Mouse (Mus musculus): ENCODE measurements at regions not wholly inside any gene's neighbourhood (a gene's known extent, or its start where the extent isn't known, plus 50 kb on each side); places are given as distances from the start of the nearest gene placed in this dataset.
"Not testable (repeated sequence)": the region's sequence is repeated elsewhere in the genome, so short reads cannot be mapped to it uniquely, and the experiment has no call there.

DNA sequence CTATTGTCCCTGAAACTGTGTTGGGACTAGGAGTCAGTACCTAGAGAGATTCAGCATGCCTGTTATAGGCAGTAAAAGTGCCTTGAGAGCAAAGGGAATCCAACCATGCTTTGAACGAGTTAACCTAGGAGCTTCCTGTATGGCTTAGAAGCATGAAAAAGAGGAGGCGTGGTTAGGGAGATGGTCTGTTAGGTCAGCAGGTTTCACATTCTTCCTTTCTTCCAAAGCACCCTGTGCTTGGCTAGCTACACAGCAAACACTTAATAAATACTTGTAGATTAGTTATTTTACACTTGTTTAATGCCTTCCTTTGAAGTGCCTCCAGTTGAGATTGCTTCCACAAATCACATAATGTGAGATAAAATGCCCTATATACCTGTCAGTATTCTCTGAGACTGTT lies 284.9 kb upstream of the Adgra3 start:
- no peak for DNase-seq

DNA sequence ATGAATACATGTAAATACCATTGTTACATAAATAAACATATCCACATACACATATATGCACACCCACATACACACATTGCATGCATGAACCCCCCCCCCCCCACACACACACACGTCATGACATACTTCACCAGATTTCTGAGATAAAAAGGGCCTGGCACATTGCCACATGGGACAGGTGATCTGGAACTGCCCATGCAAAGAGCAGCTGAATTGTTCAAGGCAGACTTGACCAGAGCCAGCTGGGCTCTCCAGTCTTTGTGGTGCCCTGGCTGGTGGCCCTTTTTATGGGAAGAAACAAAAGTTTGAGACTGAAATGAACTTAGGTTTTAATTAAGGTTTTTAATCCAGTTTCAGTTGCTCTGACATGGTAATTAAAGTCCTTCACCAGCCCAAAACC lies 250.7 kb upstream of the Adgra3 start:
- no peak for DNase-seq

DNA sequence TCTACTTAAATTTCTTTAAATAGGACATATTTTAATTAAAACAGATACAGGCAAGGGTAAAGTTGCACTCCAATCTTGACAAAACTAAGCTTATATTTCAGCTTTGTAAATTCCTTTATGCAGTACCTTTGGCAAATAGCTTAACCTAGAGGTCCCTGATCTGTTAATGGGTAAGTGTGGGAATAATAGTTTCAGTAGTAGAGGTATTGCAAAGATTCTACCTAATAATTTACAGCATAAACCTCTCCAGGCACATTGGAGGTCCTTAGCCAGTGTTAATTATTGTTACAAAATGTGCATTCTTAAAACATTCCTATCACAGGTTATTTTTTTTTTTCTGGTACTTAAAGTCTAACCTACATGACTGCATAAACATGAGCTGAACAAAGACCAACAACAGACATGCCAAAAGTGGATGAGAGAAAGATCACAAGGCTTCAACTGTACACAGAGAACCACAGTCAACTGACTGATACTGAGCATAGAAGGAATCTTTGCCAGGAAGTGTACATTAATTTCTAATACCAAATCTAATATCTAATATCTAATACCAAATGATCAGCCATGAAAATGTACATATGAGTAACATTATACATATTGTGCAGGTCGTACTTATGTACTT lies 245.2 kb upstream of the Adgra3 start:
- no peak for DNase-seq

DNA sequence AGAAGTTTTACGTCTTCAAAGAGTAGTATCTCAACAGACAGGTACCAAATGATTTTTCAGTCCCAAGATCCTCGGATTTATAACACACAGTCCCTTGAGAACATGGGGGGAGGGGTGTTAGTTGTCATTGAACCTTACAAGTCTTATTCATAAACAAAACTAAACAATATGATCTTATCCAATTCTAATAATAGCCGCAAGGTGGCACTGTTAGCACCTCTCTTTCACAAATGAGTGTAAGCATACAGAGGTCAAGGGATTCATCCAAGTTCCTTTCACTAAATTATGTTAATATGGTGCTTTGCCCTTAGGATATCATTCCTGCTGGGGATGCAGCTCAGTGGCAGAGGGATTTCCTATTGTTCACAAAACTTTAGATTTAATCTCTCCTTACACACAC lies 235.0 kb upstream of the Adgra3 start:
- DNase-seq = no peak

DNA sequence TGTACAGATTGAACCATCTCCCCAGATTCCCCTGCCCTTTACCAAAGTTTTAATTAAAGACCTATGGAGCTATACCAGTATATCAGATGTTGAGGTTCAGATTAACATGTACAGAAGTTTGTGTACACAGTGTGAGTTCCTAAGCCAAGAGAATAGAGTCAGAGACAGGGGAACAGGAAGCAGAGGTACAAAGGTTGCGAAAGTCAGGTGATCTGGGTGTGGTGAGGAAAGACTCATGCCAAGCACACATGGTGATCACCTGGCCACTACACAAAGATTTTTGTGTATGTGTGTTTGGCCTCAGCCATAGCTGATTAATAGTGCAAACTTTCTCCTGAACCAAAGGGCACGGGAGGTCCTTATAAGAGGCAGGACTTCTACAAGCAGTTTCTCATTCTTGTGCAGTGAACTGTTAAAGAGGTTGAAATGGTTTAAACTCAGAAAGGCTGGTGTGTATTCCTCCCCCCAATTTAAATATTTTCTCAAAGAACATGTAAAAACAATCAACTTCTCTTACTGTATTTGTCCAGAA lies 232.1 kb upstream of the Adgra3 start:
- no peak for DNase-seq

DNA sequence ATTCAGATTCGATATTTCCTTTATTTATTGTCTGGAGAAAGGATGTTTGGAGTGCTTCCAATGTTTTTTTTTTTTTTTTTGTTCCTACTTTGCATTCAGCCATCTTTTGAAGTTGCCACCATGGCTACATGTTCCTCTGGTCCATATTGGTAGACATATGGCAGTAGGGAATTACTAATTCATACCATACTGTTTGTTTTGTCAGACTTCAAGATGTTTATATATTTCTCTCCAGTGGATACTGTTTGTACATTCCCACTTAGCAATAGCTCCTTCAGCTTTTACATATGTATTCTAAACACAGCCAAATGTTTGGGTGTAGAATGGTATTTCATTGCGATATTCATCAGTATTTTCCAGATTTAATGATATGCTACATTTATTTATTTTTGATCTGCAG lies 201.6 kb upstream of the Adgra3 start:
- DNase-seq = no peak

DNA sequence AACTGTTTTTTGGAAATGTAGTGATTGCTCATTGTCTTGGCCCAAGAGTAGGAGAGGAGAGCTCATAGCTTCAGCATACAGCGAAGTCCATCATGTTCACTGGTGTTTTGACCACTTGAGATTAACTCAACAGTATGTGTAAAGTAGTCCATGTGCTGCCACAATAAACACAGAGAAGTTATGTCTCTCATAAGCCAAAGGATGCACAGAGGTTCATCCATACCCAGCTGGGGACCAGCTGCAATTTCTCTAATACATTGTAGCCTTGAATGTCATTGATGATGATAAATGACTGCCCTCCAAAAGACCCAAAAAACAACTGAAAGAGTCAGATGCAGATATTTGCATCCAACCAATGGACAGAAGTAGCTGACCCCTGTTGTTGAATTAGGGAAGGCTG lies 199.2 kb upstream of the Adgra3 start:
- no peak for DNase-seq

DNA sequence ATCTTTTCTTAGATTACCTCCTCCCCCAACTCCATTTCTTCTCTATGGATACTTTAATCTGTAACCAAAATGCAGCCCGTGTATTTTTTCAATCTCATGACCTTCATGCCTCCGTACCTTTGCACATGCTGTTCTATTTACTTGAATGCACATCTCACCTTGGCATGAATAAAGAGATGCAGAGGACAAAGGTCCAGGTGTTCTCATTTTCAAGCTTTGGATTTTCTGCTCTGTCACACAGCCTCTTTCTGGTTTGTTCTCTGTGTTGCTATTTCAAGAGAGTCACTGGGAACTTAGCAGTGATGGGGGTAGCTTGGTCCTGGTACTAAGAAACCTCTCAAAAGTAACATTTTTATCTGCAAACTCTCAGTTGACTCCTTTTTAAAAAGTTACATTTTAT lies 175.3 kb upstream of the Adgra3 start:
- DNase-seq = no peak

DNA sequence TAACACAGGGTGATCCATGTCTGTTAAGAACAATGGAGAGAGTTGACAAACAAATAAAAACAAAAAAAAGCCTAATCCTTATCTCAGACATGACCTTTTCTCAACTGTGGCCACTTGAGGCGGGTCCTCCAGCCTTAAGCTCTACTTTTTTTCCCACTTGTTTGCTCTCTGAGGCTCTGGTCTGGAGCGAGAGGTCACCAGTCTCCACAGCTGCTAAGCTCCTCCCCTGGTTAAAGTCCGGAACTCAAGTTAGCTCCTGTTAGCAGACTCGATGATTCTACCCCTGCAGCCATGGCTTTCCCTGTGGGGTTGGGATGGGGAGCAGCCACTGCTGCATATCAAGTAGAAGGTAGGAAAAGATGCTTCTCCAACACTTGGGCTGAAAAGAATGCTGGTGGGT lies 158.2 kb upstream of the Adgra3 start:
- no peak for DNase-seq

DNA sequence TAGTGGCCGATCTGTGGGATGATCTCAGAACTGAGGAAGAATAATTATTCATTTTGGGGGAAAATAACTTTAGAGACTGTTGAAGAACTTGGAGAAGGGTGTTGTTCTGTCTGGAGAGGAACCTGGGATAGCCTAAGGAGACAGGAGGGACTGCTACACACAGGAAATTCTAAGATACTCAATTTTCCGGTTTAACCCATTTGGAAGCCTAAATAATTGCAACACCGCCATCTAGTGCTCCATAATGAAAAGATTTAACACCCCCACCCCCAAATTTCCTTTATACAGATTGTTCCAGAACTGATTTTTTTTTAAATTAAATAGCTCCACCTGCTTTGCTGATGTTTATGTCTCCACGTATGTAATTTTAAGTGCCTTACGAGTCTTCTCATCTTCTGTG lies 157.2 kb upstream of the Adgra3 start:
- no peak for DNase-seq

DNA sequence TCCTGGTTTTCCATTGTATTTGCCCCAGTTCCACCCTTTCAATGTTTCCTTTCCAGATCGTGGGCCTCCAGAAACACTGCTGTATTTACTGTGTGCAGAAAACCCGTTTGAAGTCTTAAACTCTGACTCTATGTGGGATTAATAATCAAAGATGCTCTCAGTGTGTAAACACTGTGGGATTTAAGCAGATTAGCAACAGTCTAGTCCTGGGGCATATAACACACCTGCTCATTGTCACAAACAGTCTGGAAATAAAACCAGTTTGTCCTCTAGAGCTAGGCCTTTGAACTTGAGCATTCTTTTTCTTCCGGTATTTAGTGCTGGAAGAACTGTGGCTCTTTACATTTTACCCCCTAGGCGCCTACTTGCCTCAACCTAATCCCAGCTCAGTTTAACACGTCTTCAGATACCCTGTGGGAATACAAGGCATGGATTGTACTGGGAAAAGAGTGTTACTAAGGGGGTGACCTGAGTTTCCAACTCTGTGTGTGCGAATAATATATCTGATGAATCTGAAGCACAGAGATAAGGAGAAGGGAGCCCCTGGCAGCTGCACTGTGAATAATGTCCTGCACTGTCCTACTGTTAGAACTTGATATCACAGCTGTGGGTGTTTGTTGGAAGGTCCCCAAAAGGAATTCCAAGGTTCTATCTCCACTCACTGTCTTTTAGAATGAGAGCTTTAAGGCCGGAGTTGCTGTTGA lies 143.7 kb upstream of the Adgra3 start:
- DNase-seq = no peak

DNA sequence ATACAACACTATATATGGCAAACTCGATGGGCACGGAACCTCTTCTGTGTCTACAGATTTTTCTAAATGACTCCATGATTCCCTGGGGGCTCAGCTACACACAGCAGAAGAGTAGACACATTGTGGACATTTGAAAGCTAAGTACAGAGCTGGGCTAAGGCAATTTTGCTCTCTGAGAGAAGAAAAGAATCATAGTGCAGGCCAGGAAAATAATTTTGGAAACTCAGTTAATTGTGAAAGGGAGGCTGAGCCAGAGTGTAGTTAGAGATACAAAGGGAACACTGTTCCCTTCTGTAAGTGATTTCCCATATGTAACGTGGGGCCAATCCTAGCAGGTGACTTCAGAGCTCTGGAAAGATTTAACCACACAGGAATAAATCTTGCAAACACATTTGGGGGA lies 137.6 kb upstream of the Adgra3 start:
- no peak for DNase-seq

DNA sequence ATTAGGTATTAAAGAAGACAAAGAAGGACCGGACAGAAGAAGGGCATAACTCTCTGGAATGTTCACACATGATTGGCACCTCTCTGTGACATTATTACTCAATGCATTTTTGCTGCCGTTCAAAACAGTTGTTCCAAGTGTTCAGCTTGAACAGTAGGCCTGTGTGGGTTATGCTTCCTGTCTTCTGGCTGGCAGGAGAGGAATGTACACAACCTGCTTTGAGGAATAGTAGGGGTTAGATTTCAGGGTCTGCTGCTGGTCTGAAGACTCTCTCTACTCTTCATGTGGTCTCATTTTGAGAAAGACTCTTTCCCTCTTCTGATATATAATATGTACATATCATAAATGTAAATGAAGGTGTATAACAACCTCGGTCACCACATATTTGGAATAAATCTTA lies 137.2 kb upstream of the Adgra3 start:
- DNase-seq = no peak

DNA sequence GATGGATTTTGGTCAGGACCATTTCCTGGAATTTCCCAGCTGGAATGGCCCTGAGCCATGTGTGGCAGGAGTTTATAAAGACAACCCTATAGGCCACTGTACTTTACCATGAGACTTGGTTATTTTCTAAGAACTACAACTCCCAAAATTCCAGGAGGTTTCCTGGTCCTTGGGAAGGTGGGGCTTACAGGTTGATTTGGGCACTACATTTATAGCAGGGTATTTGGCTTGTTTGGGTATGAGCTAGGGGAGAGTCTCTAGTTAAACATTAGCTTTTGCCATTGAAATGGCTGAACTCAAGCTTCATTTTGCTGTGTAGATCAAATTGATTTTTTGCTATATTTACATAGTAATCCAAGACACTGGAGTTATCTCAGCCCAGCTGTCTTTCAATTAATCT lies 130.6 kb upstream of the Adgra3 start:
- no peak for DNase-seq

DNA sequence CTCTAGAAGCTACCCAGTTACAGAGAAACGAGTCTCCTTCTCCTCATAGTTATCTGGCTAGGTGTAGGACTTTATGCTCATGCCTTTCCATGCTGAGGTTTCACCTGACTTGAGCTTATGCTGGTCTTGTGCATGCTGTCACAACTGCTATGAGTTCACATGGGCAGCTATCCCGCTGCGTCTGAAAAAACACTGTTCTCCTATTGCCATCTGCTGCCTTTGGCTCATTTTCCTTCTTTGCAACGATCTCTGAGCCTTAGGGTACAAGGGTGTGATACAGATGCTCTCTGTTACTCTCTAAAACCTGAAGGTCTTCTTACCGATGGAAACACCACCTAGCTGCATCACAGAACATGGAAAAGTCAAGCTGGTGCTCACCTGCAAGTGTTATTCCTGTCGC lies 123.9 kb upstream of the Adgra3 start:
- DNase-seq = no peak

DNA sequence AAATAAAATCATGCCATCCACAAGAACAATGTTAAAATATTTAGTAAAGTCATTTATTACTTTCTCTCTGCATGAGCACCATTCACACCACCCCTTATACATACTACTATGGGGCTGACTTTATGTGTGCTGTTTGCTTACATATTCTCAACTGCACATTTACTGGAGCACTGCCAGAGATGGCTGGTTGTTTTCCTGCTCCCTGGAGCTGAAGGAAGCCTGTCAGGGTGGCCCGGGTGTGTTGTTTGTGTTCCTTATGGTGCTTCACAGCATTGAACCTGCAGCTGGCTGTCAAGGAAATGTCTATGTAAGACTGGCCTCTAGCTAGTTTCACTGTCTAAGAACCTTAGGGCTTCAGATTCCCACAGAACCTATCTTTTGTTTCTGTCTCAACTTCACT lies 97.8 kb upstream of the Adgra3 start:
- DNase-seq = no peak

DNA sequence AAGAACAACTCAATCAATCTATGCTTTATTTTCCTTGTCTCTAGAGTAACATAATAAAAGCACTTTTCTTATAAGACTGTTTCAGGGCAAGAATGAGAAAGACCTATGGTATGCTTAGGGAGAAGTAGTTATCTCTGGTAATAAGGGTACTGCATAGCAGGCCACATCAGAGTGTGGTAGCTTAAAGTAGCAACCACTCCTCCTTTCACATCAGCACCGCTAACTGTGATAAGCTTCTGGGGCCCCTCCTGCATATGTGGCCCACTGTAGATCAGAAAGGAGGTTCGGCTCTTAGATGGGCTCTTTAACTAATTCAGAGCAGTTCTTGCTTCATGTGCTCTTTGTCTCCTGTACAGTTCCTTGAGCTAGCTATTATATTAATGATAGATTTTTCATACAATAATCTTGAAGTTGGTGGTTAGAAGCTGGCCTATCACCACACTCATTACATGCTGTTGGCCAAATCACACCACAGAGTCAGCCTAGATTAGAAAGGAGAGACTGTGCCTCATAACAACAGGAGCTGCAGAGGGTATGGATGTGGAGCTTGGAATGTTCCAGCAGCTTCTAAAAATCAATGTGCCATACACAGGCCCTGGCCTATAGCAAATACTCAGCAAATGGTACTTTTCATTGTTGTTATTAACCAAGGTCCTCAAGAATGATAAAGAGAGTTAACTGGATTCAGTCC lies 96.5 kb upstream of the Adgra3 start:
- not testable (repeated sequence) for DNase-seq

DNA sequence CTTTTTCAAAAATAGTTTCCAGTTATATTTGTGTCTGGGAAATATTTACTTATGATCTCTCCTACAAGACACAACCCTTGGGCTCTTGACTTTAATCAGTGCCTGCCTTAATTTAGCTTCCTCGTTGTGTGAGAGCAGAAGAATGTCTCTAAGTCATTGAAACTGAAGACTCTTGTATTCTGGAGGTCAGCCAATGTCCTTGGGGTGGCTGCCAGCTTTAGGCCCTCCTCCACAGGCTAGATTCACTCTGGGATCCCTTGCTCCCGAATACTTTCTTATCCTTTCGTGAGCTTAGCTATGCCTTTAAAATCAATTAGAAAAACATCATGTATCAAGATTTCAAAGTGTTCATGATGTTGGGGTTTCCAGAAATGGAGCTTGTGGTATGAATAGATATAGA lies 88.1 kb upstream of the Adgra3 start:
- DNase-seq = peak; percentile 3 to 4

DNA sequence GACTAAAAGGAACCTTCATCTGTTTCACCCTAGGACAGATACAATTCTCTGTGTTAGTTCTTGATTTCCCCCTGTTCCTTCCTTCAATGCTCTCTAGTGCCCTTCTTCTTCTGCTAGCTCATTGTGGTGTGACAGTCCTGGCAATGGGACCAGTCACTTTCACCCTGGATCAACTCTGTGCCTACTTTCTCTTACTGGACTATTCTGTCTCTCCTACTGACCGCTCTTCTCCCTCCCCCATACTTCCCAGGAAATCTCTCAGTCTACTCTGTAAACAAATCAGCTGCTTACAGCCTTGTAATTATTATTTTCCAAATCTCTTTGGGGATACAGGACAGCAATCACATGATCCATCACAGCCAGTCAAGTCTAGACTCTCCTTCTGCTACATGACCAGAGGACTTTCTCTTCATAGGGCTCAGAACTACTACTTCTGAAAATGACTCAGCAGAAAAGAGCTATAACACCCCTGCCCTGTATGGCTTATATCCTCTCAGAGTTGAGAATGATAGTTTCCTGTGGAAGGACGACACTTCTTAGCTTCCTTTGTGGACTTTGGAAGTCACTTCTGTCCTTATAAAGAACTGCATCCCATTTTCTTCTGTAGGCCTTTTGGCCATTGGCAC lies 86.8 kb upstream of the Adgra3 start:
- no peak for DNase-seq

DNA sequence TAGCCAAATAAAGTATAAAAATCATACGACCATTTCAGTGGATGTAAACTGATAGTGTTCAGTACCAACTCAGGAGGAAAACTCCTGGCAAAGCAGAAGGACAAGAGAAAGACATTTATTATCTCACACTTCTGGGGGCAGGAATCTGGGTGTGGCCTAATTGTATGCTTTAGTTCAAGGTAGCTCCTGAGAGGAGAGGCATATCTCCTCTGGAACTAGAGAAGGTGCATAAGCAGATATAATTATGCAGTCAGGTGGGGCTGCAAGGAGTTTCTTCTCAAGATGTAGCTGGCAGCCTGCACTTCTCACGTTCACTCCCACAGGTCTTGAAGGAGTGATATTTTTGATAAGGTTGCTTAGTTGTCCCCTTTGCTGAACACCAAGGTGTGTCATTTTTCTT lies 71.4 kb upstream of the Adgra3 start:
- no peak for DNase-seq

DNA sequence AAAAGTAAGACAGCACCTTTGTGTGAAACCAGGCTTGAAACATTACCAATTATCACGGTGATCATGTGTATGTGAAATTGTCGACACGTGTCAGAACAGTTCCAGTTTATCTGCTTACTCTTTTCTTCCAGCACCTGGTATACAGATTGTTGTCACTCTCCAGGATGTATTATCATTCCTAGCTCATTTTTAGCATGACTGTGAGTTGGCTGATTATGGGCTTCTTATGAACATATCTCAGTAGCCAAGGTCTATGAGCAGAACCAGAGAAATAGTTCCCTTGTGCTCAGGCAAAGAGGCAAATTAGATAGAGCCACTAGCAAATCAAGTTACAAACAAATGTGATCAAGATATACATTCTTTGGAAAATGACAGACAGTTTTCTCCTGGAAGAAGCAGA lies 70.2 kb upstream of the Adgra3 start:
- no peak for DNase-seq

DNA sequence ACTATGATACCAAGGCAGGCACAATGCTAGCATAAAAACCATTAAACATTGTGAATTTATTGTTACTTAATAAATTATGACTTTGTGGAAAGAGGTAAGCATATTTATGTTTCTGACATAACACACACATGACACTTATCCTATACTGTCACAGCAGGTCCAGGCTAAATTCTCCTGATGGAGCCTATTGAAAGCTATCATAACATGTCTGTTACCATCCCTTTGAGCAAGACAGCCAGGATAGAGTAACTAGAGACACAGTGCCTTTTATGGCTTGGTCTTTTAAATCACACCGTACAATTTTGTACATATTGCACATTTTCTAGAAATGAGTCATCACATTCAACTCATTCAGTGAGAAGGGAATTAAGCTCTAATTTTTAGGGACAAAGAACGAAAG lies 67.8 kb upstream of the Adgra3 start:
- no peak for DNase-seq

DNA sequence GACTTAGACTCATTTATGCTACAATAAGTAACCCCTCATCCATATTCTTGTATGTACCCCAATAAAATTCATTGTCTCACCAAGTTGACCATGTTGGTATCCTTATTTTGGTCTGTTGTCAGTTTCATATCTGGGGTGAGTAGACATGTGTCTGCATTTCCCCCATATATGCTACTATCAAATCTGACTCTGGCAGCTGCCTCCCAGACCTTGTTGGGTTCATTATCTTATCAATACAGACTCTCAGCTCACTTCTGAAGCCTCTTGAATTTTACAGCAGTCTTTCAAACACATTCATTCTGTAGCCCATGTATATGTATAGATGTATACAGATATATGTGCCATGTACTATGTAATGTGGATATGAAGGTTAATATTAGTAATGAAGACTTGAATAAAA lies 67.4 kb upstream of the Adgra3 start:
- DNase-seq = no peak

DNA sequence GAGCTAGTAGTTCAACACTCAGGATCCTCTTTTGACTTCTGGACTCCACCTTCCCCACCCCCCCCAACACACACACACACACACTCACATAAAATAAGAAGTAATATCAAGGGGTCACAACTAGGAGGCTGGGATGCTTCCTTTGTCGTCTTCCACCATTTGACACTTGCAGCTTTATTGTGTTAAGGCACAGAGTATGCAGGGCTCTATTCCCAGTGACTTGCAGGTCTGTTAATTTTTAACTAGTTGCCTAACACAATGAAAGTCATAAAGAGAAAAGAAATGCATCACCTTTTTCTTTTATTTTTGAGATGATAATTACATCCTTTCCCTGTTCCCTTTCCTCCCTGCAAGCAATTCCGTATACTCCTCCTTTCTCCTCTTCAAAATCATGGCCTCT lies 66.9 kb upstream of the Adgra3 start:
- DNase-seq = no peak
